Mouse (Mus musculus): ENCODE measurements around the gene Sgta. TPM values are rescaled to one million over a fixed set of nuclear protein-coding genes. Genes with fewer than 3 reads are reported as not detected.
"Not testable (repeated sequence)": the region's sequence is repeated elsewhere in the genome, so short reads cannot be mapped to it uniquely, and the experiment has no call there.

The Sgta gene
- polyA plus RNA-seq, 1 experiment from 2014 or later: 171 TPM

DNA sequence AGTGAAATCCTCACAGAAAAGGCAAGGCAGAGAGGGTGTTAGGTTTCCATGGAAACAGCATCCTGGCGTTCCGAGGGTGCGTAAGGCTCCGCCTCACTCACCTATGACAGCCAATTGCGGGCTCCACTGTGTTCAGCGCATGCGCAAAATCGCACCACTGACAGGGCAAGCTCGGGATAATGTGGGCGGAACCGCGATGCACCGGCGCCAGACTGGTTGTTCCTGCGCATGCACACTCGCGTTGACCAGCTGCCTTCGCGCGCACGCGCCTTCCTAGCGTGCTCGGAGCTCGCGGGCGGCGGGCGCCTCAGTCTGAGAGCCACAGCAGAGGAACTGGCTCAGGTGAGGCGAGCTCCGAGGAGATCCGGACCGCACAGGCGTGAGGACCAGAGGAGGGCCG lies 9.9 kb upstream of the Sgta start, which contains the start of gene Thop1:
TSS of gene Thop1 (plus strand) at position 200 of the 400 bp plus-strand sequence.
- DNase-seq (ENCODE audit: low spot score) (peak; percentile 94), ATAC-seq (replicated peaks; ENCODE audit: low FRiP score, low TSS enrichment, low read depth) (peak; percentile 96)
- Histone ChIP-seq H3K36me3 (ENCODE audit: control insufficient read depth, insufficient read depth, low read length) (peaks cover 22% of the 10 kb centered on the region), H3K27me3 (replicated peaks; ENCODE audit: control insufficient read depth, insufficient read depth, low read length) (no peaks in the 10 kb centered on the region), H3K4me1 (replicated peaks; ENCODE audit: control insufficient read depth, insufficient read depth, low read length) (peaks cover 9% of the 10 kb centered on the region), H3K9ac (ENCODE audit: low read length) (peak within 1 kb of the TSS; percentile 85), H3K9me3 (ENCODE audit: control insufficient read depth, low read length) (no peaks in the 10 kb centered on the region), H3K27ac (ENCODE audit: low read depth) (no peak within 1 kb of the TSS), H3K4me2 (ENCODE audit: low read length) (peak within 1 kb of the TSS; percentile 92), H3K4me3 (ENCODE audit: low read depth, low read length) (peak within 1 kb of the TSS; percentile 79)
- WGBS: under 1% methylated on average over 35 of the region's 35 CpGs

DNA sequence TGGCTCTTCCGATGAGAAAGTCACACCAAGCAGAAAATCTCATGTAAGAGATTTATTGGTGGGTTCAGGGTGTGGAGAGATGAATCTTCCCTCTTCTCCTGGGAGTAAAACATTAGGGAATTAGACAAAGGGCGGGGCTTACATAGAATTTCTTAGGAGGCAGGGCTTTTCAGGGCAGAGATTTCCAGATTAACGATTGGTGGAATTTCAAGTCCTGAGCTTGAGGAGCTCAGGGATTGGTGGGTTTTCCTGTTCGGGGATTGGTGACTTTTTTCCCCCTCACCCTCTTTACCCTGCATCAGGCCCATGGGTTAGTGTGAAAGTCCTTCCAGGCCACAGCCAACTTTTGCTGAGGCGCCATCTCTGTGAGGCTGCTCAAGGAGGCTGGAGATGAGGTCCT lies 8.7 kb upstream of the Sgta start:
- Histone ChIP-seq H3K36me3 (ENCODE audit: control insufficient read depth, insufficient read depth, low read length) (peaks cover 11% of the 10 kb centered on the region), H3K4me3 (ENCODE audit: low read depth, low read length) (no peak overlapping the region), H3K27ac (ENCODE audit: low read depth) (no peak overlapping the region), H3K4me2 (ENCODE audit: low read length) (no peak overlapping the region), H3K9ac (ENCODE audit: low read length) (no peak overlapping the region), H3K27me3 (replicated peaks; ENCODE audit: control insufficient read depth, insufficient read depth, low read length) (no peaks in the 10 kb centered on the region), H3K9me3 (ENCODE audit: control insufficient read depth, low read length) (no peaks in the 10 kb centered on the region), H3K4me1 (replicated peaks; ENCODE audit: control insufficient read depth, insufficient read depth, low read length) (peaks cover 9% of the 10 kb centered on the region)
- DNase-seq (ENCODE audit: low spot score): no peak
- WGBS: 66% methylated on average over 5 of the region's 5 CpGs
- no peak for ATAC-seq (replicated peaks; ENCODE audit: low FRiP score, low TSS enrichment, low read depth)

GRCm38 (mm10) chr10:81064519-81064918 lies 4.5 kb upstream of the Sgta start:
- H3K27me3 ChIP-seq (replicated peaks; ENCODE audit: control insufficient read depth, insufficient read depth, low read length); H3K9me3 ChIP-seq (ENCODE audit: control insufficient read depth, low read length); ATAC-seq (replicated peaks; ENCODE audit: low FRiP score, low TSS enrichment, low read depth); DNase-seq (ENCODE audit: low spot score); H3K4me1 ChIP-seq (replicated peaks; ENCODE audit: control insufficient read depth, insufficient read depth, low read length); H3K9ac ChIP-seq (ENCODE audit: low read length); H3K4me3 ChIP-seq (ENCODE audit: low read depth, low read length); H3K4me2 ChIP-seq (ENCODE audit: low read length); H3K27ac ChIP-seq (ENCODE audit: low read depth); H3K36me3 ChIP-seq (ENCODE audit: control insufficient read depth, insufficient read depth, low read length): not testable (repeated sequence)
- WGBS: 87% methylated on average over 8 of the region's 8 CpGs

DNA sequence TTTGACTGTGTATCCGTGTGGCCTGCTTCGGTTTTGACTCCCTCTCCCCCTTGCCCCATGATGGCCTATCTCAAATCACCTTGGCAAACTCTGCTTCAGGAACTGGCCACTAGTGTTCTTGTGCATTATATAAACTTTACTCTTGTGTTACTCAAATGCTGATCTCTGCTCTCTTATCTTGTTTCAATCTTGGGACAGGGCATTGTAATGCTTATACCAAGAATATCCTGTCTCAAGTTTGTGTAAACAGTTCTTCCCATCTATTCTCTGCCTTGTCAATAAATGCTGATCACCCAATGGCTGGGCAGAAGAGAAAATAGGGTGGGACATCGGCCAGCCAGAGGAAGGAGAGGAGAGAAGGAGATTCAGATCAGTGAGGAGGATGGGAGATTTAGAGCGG lies 2.7 kb upstream of the Sgta start:
- no peak overlapping the region for H3K4me3 ChIP-seq (ENCODE audit: low read depth, low read length)
- 56% methylated on average over 4 of the region's 4 CpGs for WGBS
- H3K27me3 ChIP-seq (replicated peaks; ENCODE audit: control insufficient read depth, insufficient read depth, low read length): no peaks in the 10 kb centered on the region
- DNase-seq (ENCODE audit: low spot score) (no peak), ATAC-seq (replicated peaks; ENCODE audit: low FRiP score, low TSS enrichment, low read depth) (no peak)
- no peak overlapping the region for H3K4me2 ChIP-seq (ENCODE audit: low read length)
- H3K9me3 ChIP-seq (ENCODE audit: control insufficient read depth, low read length): no peaks in the 10 kb centered on the region
- no peak overlapping the region for H3K9ac ChIP-seq (ENCODE audit: low read length)
- no peaks in the 10 kb centered on the region for H3K36me3 ChIP-seq (ENCODE audit: control insufficient read depth, insufficient read depth, low read length)
- no peak overlapping the region for H3K27ac ChIP-seq (ENCODE audit: low read depth)
- peaks cover 13% of the 10 kb centered on the region for H3K4me1 ChIP-seq (replicated peaks; ENCODE audit: control insufficient read depth, insufficient read depth, low read length)

GRCm38 (mm10) chr10:81058896-81059295 lies 1.1 kb downstream of the Sgta start:
- H3K36me3 ChIP-seq (ENCODE audit: control insufficient read depth, insufficient read depth, low read length): no peaks in the 10 kb centered on the region
- peak overlapping the region; percentile 87 for H3K4me2 ChIP-seq (ENCODE audit: low read length)
- ATAC-seq (replicated peaks; ENCODE audit: low FRiP score, low TSS enrichment, low read depth) (no peak), DNase-seq (ENCODE audit: low spot score) (no peak)
- H3K27ac ChIP-seq (ENCODE audit: low read depth): no peak overlapping the region
- no peaks in the 10 kb centered on the region for H3K9me3 ChIP-seq (ENCODE audit: control insufficient read depth, low read length)
- H3K4me1 ChIP-seq (replicated peaks; ENCODE audit: control insufficient read depth, insufficient read depth, low read length): peaks cover 13% of the 10 kb centered on the region
- H3K4me3 ChIP-seq (ENCODE audit: low read depth, low read length): peak overlapping the region; percentile 90
- peak overlapping the region; percentile 82 for H3K9ac ChIP-seq (ENCODE audit: low read length)
- 87% methylated on average over 6 of the region's 6 CpGs for WGBS
- no peaks in the 10 kb centered on the region for H3K27me3 ChIP-seq (replicated peaks; ENCODE audit: control insufficient read depth, insufficient read depth, low read length)

DNA sequence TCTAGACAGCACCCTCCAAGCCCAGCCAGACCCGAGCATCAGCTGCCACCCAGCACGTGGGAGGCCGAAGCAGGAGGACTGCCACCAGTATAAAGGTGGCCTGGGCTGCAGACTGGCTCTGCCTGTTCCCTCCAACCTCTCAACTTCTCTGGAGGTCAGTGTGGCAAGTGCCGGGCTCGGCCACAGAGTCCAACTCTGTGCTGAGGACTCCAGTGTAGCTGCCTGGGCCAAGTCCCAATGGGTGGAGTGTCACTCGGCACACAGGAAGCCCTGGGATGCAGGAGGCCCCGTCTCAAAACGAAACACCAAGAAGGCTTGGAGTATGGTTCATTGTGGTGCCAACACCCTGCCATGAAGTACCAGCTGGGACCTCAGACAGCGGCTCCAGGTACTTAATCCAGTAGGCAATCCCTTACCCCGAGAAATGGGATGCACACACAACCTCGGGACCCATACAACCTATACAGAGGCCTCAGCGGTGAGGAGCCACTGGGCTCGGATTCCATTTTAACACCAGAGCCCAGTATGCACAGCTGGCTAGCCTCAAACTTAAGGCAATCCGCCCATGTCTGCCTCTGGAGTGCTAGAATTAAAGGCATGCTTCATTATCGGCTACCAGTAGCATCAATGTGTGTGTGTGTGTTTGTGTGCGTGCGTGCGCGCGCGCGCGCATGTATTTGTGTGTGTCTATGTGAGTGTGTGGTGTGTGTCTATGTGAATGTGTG lies 2.4 kb downstream of the Sgta start:
- H3K27ac ChIP-seq (ENCODE audit: low read depth): no peak overlapping the region
- ATAC-seq (replicated peaks; ENCODE audit: low FRiP score, low TSS enrichment, low read depth): no peak
- H3K4me3 ChIP-seq (ENCODE audit: low read depth, low read length): no peak overlapping the region
- no peaks in the 10 kb centered on the region for H3K27me3 ChIP-seq (replicated peaks; ENCODE audit: control insufficient read depth, insufficient read depth, low read length)
- no peaks in the 10 kb centered on the region for H3K9me3 ChIP-seq (ENCODE audit: control insufficient read depth, low read length)
- no peak overlapping the region for H3K9ac ChIP-seq (ENCODE audit: low read length)
- no peak overlapping the region for H3K4me2 ChIP-seq (ENCODE audit: low read length)
- WGBS: 93% methylated on average over 23 of the region's 23 CpGs
- no peak for DNase-seq (ENCODE audit: low spot score)
- 0 out of 2 replicates have a peak, but pooled peaks cover under 1% of the 10 kb centered on the region for H3K36me3 ChIP-seq (ENCODE audit: control insufficient read depth, insufficient read depth, low read length)
- H3K4me1 ChIP-seq (replicated peaks; ENCODE audit: control insufficient read depth, insufficient read depth, low read length): peaks cover 13% of the 10 kb centered on the region

DNA sequence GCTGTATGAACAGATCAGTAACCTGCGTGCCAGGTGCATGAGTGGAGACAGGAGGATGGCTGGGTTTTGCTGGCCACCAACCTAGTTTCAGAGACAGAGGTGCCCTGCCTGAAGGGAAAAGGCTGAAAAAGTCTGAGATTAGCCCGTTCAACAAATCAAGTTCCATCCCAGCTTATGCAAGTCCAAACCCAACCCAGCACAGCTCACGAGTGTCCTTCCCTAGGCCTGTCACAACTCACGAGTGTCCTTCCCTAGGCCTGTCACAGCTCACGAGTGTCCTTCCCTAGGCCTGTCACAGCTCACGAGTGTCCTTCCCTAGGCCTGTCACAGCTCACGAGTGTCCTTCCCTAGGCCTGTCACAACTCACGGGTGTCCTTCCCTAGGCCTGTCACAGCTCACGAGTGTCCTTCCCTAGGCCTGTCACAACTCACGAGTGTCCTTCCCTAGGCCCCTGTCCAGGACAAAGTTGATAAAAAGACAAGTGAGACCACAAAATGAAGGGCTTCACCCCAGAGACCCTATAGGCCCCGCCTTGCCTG lies 4.1 kb downstream of the Sgta start:
- not testable (repeated sequence) for H3K9me3 ChIP-seq (ENCODE audit: control insufficient read depth, low read length); H3K9ac ChIP-seq (ENCODE audit: low read length); ATAC-seq (replicated peaks; ENCODE audit: low FRiP score, low TSS enrichment, low read depth); H3K4me3 ChIP-seq (ENCODE audit: low read depth, low read length); H3K27ac ChIP-seq (ENCODE audit: low read depth); H3K4me2 ChIP-seq (ENCODE audit: low read length); H3K27me3 ChIP-seq (replicated peaks; ENCODE audit: control insufficient read depth, insufficient read depth, low read length); DNase-seq (ENCODE audit: low spot score)
- peaks cover 13% of the 10 kb centered on the region for H3K4me1 ChIP-seq (replicated peaks; ENCODE audit: control insufficient read depth, insufficient read depth, low read length)
- H3K36me3 ChIP-seq (ENCODE audit: control insufficient read depth, insufficient read depth, low read length): peaks cover 17% of the 10 kb centered on the region
- 88% methylated on average over 9 of the region's 11 CpGs for WGBS

- ATAC-seq (replicated peaks; ENCODE audit: low FRiP score, low TSS enrichment, low read depth): no peak
- Histone ChIP-seq H3K4me3 (ENCODE audit: low read depth, low read length) (no peak overlapping the region), H3K9ac (ENCODE audit: low read length) (no peak overlapping the region), H3K27me3 (replicated peaks; ENCODE audit: control insufficient read depth, insufficient read depth, low read length) (no peaks in the 10 kb centered on the region), H3K36me3 (ENCODE audit: control insufficient read depth, insufficient read depth, low read length) (peaks cover 24% of the 10 kb centered on the region), H3K4me2 (ENCODE audit: low read length) (no peak overlapping the region), H3K9me3 (ENCODE audit: control insufficient read depth, low read length) (no peaks in the 10 kb centered on the region), H3K4me1 (replicated peaks; ENCODE audit: control insufficient read depth, insufficient read depth, low read length) (peaks cover 13% of the 10 kb centered on the region), H3K27ac (ENCODE audit: low read depth) (no peak overlapping the region)
- 88% methylated on average over 6 of the region's 6 CpGs for WGBS
- DNase-seq (ENCODE audit: low spot score): no peak
These were observed 4.8 kb downstream of the Sgta start for GRCm38 (mm10) chr10:81055169-81055568.

DNA sequence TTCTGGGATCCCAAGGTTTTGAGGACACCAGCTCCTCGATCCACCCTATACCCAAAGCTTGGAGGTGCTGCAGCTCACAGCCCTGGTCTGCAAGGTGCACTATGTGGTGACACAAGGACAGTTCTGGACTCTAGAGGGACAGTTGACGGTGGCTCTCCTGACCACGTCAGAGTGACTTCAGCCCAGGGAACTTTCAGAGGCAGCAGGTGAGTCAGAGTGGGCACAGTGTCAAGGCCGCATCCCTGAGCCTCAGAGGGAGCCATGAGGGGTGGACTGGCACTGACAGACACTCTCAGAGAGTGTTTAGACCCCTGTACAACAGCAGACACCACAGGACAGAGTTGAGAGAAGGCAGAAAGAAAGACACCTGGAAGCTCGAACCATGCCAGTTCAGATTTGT lies 7.4 kb downstream of the Sgta start:
- no peak overlapping the region for H3K27ac ChIP-seq (ENCODE audit: low read depth)
- DNase-seq (ENCODE audit: low spot score): no peak
- H3K4me3 ChIP-seq (ENCODE audit: low read depth, low read length): no peak overlapping the region
- no peak overlapping the region for H3K9ac ChIP-seq (ENCODE audit: low read length)
- H3K4me2 ChIP-seq (ENCODE audit: low read length): no peak overlapping the region
- H3K27me3 ChIP-seq (replicated peaks; ENCODE audit: control insufficient read depth, insufficient read depth, low read length): no peaks in the 10 kb centered on the region
- ATAC-seq (replicated peaks; ENCODE audit: low FRiP score, low TSS enrichment, low read depth): no peak
- H3K9me3 ChIP-seq (ENCODE audit: control insufficient read depth, low read length): no peaks in the 10 kb centered on the region
- 91% methylated on average over 5 of the region's 5 CpGs for WGBS
- peaks cover 50% of the 10 kb centered on the region for H3K36me3 ChIP-seq (ENCODE audit: control insufficient read depth, insufficient read depth, low read length)
- no peaks in the 10 kb centered on the region for H3K4me1 ChIP-seq (replicated peaks; ENCODE audit: control insufficient read depth, insufficient read depth, low read length)

Measured in intestine, embryonic 14.5 days (tissue).